Mouse (Mus musculus) testis, adult 2 months (tissue): ENCODE measurements around the gene Tubgcp6.

Experiments
- CTCF ChIP-seq: fragments of 200-500 bp; IDR thresholded peaks from 2 replicates; pipeline ENCODE4 v1.5.1; 2012; ENCODE audit warnings: low read depth, mild to moderate bottlenecking, inconsistent platforms, low read length, moderate library complexity; ENCODE audit not compliant: control insufficient read depth, insufficient read depth, insufficient replicate concordance
- POLR2A ChIP-seq: fragments of 200-500 bp; IDR thresholded peaks from 2 replicates; pipeline ENCODE4 v1.6.1; 2012; ENCODE audit warnings: low read depth, mild to moderate bottlenecking, inconsistent platforms, low read length, moderate library complexity; ENCODE audit not compliant: control insufficient read depth

DNA sequence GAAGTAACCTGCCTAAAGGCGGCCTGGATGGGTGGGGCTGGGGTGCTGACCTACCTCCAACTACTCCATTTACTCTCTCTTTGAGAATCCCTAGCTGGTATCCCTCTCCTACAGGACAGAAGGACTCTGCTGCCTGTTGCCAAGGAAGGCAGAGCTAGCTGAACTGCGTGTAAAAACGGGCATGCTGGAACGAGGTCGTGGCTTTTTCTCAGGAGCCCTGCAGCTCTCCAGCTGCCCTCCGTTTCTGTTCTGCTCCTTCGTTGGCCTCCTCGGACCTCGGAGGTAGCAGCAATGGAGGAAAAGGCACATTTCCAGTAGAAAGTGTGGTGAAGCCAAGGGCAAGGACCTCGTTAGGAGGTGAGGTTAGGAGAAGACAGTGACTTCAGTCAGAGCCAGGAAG, 46.0 kb upstream of the Tubgcp6 start:
- no peak for TF ChIP-seq POLR2A
- TF ChIP-seq CTCF: no peak
